Mouse (Mus musculus) layer of hippocampus, adult 18-20 months (tissue): ENCODE measurements at regions not wholly inside any gene's neighbourhood (a gene's known extent, or its start where the extent isn't known, plus 50 kb on each side); places are given as distances from the start of the nearest gene placed in this dataset.

Experiments used
- DNase-seq, 2 experiments: peaks; one replicate each; pipeline ENCODE4 v3.0.0; 2022; ENCODE audit warnings: low spot score in 2 of 2

- DNase-seq: no peak
Measured at GRCm38 (mm10) chr1:190067181-190067580, 103.3 kb downstream of the Prox1 start.

- DNase-seq: no peak
Measured at GRCm38 (mm10) chr1:190066426-190066825, 104.1 kb downstream of the Prox1 start.

- DNase-seq: no peak
Measured at GRCm38 (mm10) chr1:190061560-190062295, 108.8 kb downstream of the Prox1 start.

GRCm38 (mm10) chr1:190059025-190059424, 111.5 kb downstream of the Prox1 start:
- no peak for DNase-seq

GRCm38 (mm10) chr1:190056931-190057330, 113.6 kb downstream of the Prox1 start:
- no peak for DNase-seq

- no peak for DNase-seq
Measured at GRCm38 (mm10) chr1:190051903-190052302, 118.6 kb downstream of the Prox1 start.

GRCm38 (mm10) chr1:190048521-190049170, 121.9 kb downstream of the Prox1 start:
- no peak for DNase-seq

GRCm38 (mm10) chr1:190047201-190047600, 123.3 kb downstream of the Prox1 start:
- no peak for DNase-seq

- peak; percentile 5 to 60 for DNase-seq
Measured at GRCm38 (mm10) chr1:190045797-190046196, 123.6 kb upstream of the Smyd2 start.

- DNase-seq: no peak
Measured at GRCm38 (mm10) chr1:190044036-190044435, 121.9 kb upstream of the Smyd2 start.

- no peak for DNase-seq
Measured at GRCm38 (mm10) chr1:190043156-190043555, 121.0 kb upstream of the Smyd2 start.

- DNase-seq: no peak
Measured at GRCm38 (mm10) chr1:190042197-190042596, 120.0 kb upstream of the Smyd2 start.

- DNase-seq: no peak
Measured at GRCm38 (mm10) chr1:190041096-190041706, 119.0 kb upstream of the Smyd2 start.

- no peak for DNase-seq
Measured at GRCm38 (mm10) chr1:190038046-190038445, 115.9 kb upstream of the Smyd2 start.

- DNase-seq: no peak
Measured at GRCm38 (mm10) chr1:190036726-190037125, 114.6 kb upstream of the Smyd2 start.

GRCm38 (mm10) chr1:190035935-190036334, 113.8 kb upstream of the Smyd2 start:
- no peak for DNase-seq

GRCm38 (mm10) chr1:190034091-190034490, 111.9 kb upstream of the Smyd2 start:
- no peak for DNase-seq

- DNase-seq: peak; percentile 15 to 68
Measured at GRCm38 (mm10) chr1:190027536-190027935, 105.4 kb upstream of the Smyd2 start.

GRCm38 (mm10) chr1:190009466-190009865, 87.3 kb upstream of the Smyd2 start:
- DNase-seq: no peak

- DNase-seq: no peak
Measured at GRCm38 (mm10) chr1:190007271-190007670, 85.1 kb upstream of the Smyd2 start.

GRCm38 (mm10) chr1:190001084-190001483, 78.9 kb upstream of the Smyd2 start:
- no peak for DNase-seq

- no peak for DNase-seq
Measured at GRCm38 (mm10) chr1:189993706-189994105, 71.5 kb upstream of the Smyd2 start.
